Mouse (Mus musculus): ENCODE measurements around the gene Hes1.

Hes1 gene

DNA sequence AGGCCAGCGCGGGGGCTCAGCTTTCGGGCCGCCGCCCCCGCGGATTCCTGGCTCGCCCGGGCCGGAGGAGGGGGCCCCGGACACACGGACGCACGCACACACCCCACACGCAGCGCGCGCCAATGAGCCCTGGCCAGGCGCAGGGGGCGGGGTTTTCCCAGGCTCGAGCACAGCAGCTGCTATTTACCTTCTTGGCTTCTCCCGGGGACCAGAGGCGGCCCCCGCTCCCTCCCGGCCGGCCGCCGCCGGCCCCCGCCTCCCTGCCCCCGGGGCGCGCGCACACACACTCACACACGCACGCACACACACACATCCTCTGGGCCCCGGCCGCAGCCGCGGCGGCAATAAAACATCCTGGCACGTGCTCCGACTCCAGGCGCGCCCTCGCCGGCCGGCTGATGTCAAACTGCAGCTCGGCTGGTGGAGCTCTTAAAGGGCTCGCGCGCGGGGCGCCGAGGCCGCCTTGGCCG, at the start of gene Hes1:
Gene Hes1, plus strand, starts transcription at position 401 of the 470 bp plus-strand sequence.
- Histone ChIP-seq H3K36me3 (ENCODE audit: insufficient read depth, low read length) (peaks cover 11% of the 10 kb centered on the region), H3K4me1 (replicated peaks; ENCODE audit: low read depth, low read length) (peaks cover 72% of the 10 kb centered on the region), H3K9me3 (ENCODE audit: low read length) (no peaks in the 10 kb centered on the region), H3K4me3 (replicated peaks; ENCODE audit: low read length) (peak within 1 kb of the TSS; percentile 84), H3K27me3 (ENCODE audit: insufficient read depth, low read length) (peaks cover 4% of the 10 kb centered on the region; the same call in 1 of the 2 replicates)
- TF ChIP-seq POU5F1 (IDR thresholded peaks at IDR 0.05; ENCODE audit: borderline replicate concordance, low read length) (no peak), NANOG (IDR thresholded peaks at IDR 0.05; ENCODE audit: borderline replicate concordance, low read length) (no peak), CTCF (conservative IDR thresholded peaks at IDR 0.05; ENCODE audit: low read length) (no peak)

DNA sequence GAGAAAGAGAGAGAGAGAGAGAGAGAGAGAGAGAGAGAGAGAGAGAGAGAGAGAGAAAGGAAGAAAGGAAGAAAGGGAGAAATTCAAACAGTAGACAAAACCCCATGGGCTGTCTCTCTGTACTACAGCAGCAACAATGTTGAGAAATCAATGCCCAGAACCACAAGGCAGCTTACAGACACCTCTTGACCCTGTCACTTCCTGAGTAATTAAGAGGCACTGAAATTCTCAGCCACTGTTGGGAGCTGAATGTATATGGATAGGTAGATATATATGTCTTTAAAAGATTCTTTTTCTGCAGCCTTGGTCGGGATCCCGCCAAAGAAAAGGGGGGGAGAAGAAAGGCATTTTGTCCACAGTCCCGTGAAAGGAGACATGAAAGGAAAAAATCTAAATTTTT, 48.1 kb upstream of the Hes1 start:
- Histone ChIP-seq H3K36me3 (ENCODE audit: insufficient read depth, low read length) (no peaks in the 10 kb centered on the region), H3K4me3 (replicated peaks; ENCODE audit: low read length) (no peak overlapping the region), H3K4me1 (replicated peaks; ENCODE audit: low read depth, low read length) (peaks cover 31% of the 10 kb centered on the region), H3K27me3 (ENCODE audit: insufficient read depth, low read length) (peaks cover 20% of the 10 kb centered on the region), H3K9me3 (ENCODE audit: low read length) (no peaks in the 10 kb centered on the region)
- TF ChIP-seq CTCF (conservative IDR thresholded peaks at IDR 0.05; ENCODE audit: low read length), result no peak
- no peak for TF ChIP-seq POU5F1 (IDR thresholded peaks at IDR 0.05; ENCODE audit: borderline replicate concordance, low read length)
- TF ChIP-seq NANOG (IDR thresholded peaks at IDR 0.05; ENCODE audit: borderline replicate concordance, low read length), result no peak

DNA sequence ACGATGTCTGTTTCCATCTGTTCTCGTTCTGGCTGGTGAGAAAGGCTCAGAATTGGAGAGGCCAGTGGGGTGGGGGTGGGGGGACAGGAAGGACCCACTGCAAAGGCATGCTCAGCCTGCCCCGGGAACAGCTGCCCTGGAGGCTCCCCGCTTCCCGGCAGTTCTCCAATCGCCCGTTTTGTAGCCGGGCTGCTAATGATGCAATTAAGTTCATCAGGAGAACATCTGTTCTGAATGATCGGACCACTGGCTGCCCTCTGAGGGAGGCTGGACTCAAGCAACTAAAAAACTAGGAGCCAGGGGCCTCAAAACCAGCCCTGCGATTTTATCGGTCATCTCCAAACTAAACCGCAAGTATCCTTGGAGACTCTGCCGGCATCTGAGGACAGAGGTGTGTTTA, 44.1 kb upstream of the Hes1 start:
- no peak for TF ChIP-seq CTCF (conservative IDR thresholded peaks at IDR 0.05; ENCODE audit: low read length)
- TF ChIP-seq NANOG (IDR thresholded peaks at IDR 0.05; ENCODE audit: borderline replicate concordance, low read length), result no peak
- TF ChIP-seq POU5F1 (IDR thresholded peaks at IDR 0.05; ENCODE audit: borderline replicate concordance, low read length), result no peak
- no peak overlapping the region for H3K4me3 ChIP-seq (replicated peaks; ENCODE audit: low read length)
- peaks cover 11% of the 10 kb centered on the region for H3K27me3 ChIP-seq (ENCODE audit: insufficient read depth, low read length)
- H3K9me3 ChIP-seq (ENCODE audit: low read length), result no peaks in the 10 kb centered on the region
- peaks cover 32% of the 10 kb centered on the region for H3K4me1 ChIP-seq (replicated peaks; ENCODE audit: low read depth, low read length)
- H3K36me3 ChIP-seq (ENCODE audit: insufficient read depth, low read length), result no peaks in the 10 kb centered on the region

DNA sequence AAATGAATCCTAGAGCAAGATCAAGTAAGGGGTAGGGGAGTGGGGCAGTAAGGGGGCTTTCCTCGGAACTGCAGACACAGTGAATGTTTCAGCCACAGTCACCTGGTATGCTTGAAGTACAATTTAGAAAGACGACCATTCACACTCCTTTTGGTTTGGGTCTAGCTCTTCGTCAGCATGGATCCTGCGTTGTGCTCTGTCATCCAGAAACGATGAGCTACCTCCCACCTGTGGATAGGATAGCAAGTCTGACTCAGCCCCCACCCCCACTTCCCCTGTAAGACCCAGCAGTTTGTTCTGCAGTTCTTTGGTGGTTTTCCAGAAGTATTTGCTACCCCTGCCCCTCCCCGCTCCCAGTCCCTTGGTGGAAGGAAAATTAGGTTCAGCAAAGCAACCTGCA, 41.8 kb upstream of the Hes1 start:
- TF ChIP-seq NANOG (IDR thresholded peaks at IDR 0.05; ENCODE audit: borderline replicate concordance, low read length) (no peak), CTCF (conservative IDR thresholded peaks at IDR 0.05; ENCODE audit: low read length) (no peak), POU5F1 (IDR thresholded peaks at IDR 0.05; ENCODE audit: borderline replicate concordance, low read length) (no peak)
- H3K9me3 ChIP-seq (ENCODE audit: low read length), result peaks cover 7% of the 10 kb centered on the region; the same call in 1 of the 2 replicates
- peaks cover 5% of the 10 kb centered on the region for H3K27me3 ChIP-seq (ENCODE audit: insufficient read depth, low read length)
- H3K4me1 ChIP-seq (replicated peaks; ENCODE audit: low read depth, low read length), result peaks cover 25% of the 10 kb centered on the region
- no peaks in the 10 kb centered on the region for H3K36me3 ChIP-seq (ENCODE audit: insufficient read depth, low read length)
- H3K4me3 ChIP-seq (replicated peaks; ENCODE audit: low read length), result no peak overlapping the region

DNA sequence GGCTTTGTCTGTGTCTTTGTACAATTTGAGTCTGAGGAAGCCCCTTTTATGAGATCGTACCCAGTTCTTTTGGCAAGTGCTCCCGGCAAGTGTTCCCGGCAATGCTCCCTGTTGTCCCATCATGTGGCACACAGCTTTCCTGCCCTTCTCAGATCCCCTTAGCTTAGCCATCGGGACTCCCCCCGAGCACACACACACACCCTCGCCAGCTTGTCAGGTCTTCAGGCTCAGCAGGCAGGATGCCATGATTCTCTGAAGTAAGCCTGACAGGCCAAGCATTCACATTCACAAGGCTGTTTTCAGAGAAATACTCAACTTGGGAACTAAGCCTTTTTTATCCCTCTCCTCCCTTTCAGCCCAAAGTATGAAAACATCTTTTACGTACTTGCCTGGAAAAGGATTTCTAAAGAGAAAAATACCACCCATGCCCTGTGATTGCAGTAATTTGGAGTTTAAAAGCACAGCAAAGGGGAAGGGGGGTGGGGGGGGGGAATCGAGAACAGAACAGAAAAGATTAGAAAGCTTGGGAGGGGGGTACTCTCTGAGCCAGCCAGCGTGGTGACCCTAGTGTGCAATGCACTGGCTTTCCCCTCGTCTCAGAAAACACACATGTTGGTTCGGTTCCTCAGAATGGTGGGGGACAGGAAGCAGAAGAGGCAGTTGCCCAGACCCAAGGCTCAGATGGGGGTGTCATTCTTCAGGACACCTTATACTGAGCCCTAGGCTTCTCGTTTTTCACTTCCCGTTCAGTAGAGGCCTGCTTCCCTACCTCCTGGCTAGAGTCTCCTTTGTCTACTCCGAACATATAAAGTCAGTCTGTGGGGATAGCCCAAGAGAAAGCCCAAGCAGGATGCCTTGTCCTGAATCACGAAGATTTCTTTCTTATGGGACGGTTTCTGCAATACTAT, 41.0 kb upstream of the Hes1 start:
- no peak for TF ChIP-seq NANOG (IDR thresholded peaks at IDR 0.05; ENCODE audit: borderline replicate concordance, low read length)
- no peak for TF ChIP-seq CTCF (conservative IDR thresholded peaks at IDR 0.05; ENCODE audit: low read length)
- no peak for TF ChIP-seq POU5F1 (IDR thresholded peaks at IDR 0.05; ENCODE audit: borderline replicate concordance, low read length)
- H3K4me3 ChIP-seq (replicated peaks; ENCODE audit: low read length), result no peak overlapping the region
- no peaks in the 10 kb centered on the region for H3K36me3 ChIP-seq (ENCODE audit: insufficient read depth, low read length)
- H3K4me1 ChIP-seq (replicated peaks; ENCODE audit: low read depth, low read length), result peaks cover 25% of the 10 kb centered on the region
- H3K27me3 ChIP-seq (ENCODE audit: insufficient read depth, low read length), result peaks cover 5% of the 10 kb centered on the region
- peaks cover 7% of the 10 kb centered on the region; the same call in 1 of the 2 replicates for H3K9me3 ChIP-seq (ENCODE audit: low read length)

DNA sequence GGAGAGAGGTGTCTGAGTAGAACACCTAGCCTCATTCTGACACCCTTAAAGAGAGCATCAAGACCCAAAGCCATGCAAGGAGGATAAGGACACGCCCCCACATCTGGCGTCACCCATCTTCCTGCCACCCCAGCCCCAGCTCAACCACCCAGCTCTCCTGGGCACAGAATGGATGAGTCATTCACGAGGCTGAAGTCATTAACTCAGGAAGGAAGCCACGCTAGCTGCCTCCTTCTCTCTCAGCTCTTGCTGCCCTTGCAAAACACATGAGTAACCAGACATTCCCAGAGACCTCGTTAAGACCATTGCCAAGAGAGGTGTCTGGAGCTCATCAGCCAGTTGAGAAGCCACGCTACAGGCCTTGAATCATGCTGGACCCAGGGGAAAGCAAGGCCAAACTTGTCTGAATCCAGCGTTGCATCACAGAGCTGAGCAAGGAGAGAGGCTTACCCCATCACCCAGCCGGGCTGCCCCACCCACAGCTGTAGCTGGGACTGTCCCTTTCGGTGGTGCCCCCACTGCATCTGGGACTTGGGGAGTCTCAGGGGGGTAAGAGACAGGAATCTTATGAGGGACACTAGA, 39.4 kb upstream of the Hes1 start:
- H3K4me3 ChIP-seq (replicated peaks; ENCODE audit: low read length), result no peak overlapping the region
- H3K9me3 ChIP-seq (ENCODE audit: low read length), result peaks cover 7% of the 10 kb centered on the region; the same call in 1 of the 2 replicates
- H3K36me3 ChIP-seq (ENCODE audit: insufficient read depth, low read length), result no peaks in the 10 kb centered on the region
- H3K27me3 ChIP-seq (ENCODE audit: insufficient read depth, low read length), result peaks cover 3% of the 10 kb centered on the region
- peaks cover 28% of the 10 kb centered on the region for H3K4me1 ChIP-seq (replicated peaks; ENCODE audit: low read depth, low read length)
- TF ChIP-seq POU5F1 (IDR thresholded peaks at IDR 0.05; ENCODE audit: borderline replicate concordance, low read length) (no peak), NANOG (IDR thresholded peaks at IDR 0.05; ENCODE audit: borderline replicate concordance, low read length) (no peak), CTCF (conservative IDR thresholded peaks at IDR 0.05; ENCODE audit: low read length) (no peak)

DNA sequence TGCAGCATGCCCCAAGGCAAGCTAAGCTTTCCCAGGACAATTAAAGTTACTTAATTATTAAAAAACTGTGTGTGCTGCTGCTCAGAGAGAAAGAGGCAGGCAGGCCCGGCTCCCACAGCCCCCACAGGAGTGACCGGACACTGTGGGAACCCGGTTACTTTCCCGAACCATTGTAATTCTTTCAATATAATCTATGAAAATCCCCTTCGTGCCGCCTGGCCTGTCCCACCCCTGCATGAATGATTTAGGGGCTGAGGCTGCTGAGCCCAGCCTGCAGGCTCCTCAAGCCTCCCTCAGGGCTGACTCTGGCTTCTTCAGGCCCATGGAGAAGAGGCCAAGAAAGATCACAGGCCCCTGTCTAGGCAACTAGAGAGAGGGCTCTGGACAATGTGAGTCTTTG, 36.0 kb upstream of the Hes1 start:
- Histone ChIP-seq H3K27me3 (ENCODE audit: insufficient read depth, low read length) (peaks cover 6% of the 10 kb centered on the region), H3K4me1 (replicated peaks; ENCODE audit: low read depth, low read length) (peaks cover 5% of the 10 kb centered on the region; the same call in 1 of the 2 replicates), H3K9me3 (ENCODE audit: low read length) (peaks cover 7% of the 10 kb centered on the region; the same call in 1 of the 2 replicates), H3K4me3 (replicated peaks; ENCODE audit: low read length) (no peak overlapping the region), H3K36me3 (ENCODE audit: insufficient read depth, low read length) (no peaks in the 10 kb centered on the region)
- TF ChIP-seq CTCF (conservative IDR thresholded peaks at IDR 0.05; ENCODE audit: low read length), result no peak
- no peak for TF ChIP-seq POU5F1 (IDR thresholded peaks at IDR 0.05; ENCODE audit: borderline replicate concordance, low read length)
- TF ChIP-seq NANOG (IDR thresholded peaks at IDR 0.05; ENCODE audit: borderline replicate concordance, low read length), result no peak

DNA sequence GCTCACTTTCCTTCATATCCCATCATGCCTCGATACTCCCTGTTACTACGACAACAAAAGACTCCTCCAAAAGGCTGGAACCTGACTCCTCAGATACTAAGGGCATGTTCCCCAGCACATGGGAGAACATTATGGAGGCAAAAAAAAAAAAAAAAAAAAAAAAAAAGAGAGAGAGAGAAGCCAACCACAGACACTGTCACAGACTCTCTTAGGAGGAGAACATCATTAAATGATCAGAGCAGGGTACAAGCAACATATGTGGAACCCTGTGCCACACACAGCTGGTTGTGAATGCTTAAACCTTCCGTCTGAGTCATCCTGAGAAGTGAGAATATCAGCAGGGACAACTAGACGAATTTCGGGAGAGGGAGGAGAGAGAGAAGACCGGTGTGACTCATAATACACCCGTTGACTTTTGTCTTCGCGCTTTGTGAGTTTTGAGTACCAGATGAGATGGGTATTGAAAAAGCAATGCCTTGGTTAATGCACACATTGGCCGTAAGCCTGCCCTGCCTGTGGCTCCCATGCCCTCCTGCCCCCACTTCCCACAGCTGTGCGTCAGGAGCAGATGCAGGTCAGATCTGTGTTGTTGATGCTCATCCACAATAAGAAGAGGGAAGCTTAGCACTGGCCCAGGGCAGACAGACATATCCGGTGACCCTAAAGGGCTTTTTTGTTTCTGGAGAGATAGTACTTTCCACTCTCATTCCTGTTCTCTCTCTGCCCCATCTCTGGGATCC, 34.8 kb upstream of the Hes1 start:
- Histone ChIP-seq H3K4me3 (replicated peaks; ENCODE audit: low read length) (no peak overlapping the region), H3K27me3 (ENCODE audit: insufficient read depth, low read length) (peaks cover 16% of the 10 kb centered on the region), H3K4me1 (replicated peaks; ENCODE audit: low read depth, low read length) (peaks cover 15% of the 10 kb centered on the region), H3K9me3 (ENCODE audit: low read length) (peaks cover 7% of the 10 kb centered on the region; the same call in 1 of the 2 replicates), H3K36me3 (ENCODE audit: insufficient read depth, low read length) (no peaks in the 10 kb centered on the region)
- TF ChIP-seq NANOG (IDR thresholded peaks at IDR 0.05; ENCODE audit: borderline replicate concordance, low read length) (no peak), CTCF (conservative IDR thresholded peaks at IDR 0.05; ENCODE audit: low read length) (no peak), POU5F1 (IDR thresholded peaks at IDR 0.05; ENCODE audit: borderline replicate concordance, low read length) (no peak)
